10 mouse cellular contexts compared by ENCODE assay signal in the genomic region with DNA sequence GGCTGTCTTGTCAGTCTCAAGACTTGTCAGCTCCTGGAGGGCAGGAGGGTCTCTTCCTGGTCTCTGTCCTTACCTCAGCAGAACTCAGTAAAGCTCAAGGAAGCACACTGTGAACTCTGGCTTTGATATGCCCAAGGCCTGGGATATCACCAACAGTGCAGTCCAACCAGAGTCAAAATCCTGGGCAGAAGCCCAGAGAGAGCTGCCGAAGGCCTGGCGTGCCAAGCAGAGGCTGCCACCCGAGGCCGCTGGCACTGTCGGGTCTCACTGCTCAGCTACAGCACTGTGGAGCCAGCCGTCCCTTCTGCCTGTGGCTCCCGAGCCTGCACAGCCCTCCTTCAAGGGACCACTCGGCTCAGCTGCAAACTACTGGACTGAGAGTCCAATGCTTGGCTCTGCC. TPM values are rescaled to one million over a fixed set of nuclear protein-coding genes. Genes with fewer than 3 reads are reported as not detected.
DNase-seq lines count a peak whose midpoint lies in the region; ATAC-seq and TF ChIP-seq lines count a peak whose summit lies in the region.
"Had no signal": no experiment of that assay in that cellular context is flagged by ENCODE, and none has a peak within 500 bp of the region (broad histone marks: within the 10 kb centered on the region; RNA-seq: fewer than 3 reads in every experiment).

No protein-coding gene starts in this region.

- H3K9me3 ChIP-seq in heart, embryonic 13.5 days = no peaks in the 10 kb centered on the region
- H3K9me3 ChIP-seq in midbrain, embryonic 14.5 days (ENCODE audit: control insufficient read depth, low read length) = no peaks in the 10 kb centered on the region
- H3K9me3 ChIP-seq: embryonic facial prominence, embryonic 13.5 days had no signal

- DNase-seq in layer of hippocampus, adult 2 months (ENCODE audit: low spot score in 2 of 2) = no peak
- DNase-seq in layer of hippocampus, adult 9-10 months (ENCODE audit: low spot score) = no peak
- peak; percentile 88 for DNase-seq in adrenal gland, postnatal 14 days
- DNase-seq in cerebellum, adult 9-10 months = peak; percentile 65
- DNase-seq in c-Kit-positive CD71-positive TER-119-positive erythroid progenitor cells, embryonic 14.5 days (ENCODE audit: low spot score) = no peak
- DNase-seq in thymus, postnatal 25 days = no peak
- DNase-seq in midbrain, embryonic 14.5 days = no peak

- ATAC-seq in heart, embryonic 13.5 days (ENCODE audit: extremely low read depth, insufficient number of reproducible peaks, low FRiP score, low TSS enrichment) = no peak
- ATAC-seq in midbrain, embryonic 14.5 days (ENCODE audit: low FRiP score, low TSS enrichment) = no peak

- H3K9ac ChIP-seq in heart, embryonic 13.5 days = peak overlapping the region; percentile 33; the same call in 1 of the 2 replicates
- H3K9ac ChIP-seq in midbrain, embryonic 14.5 days (replicated peaks; ENCODE audit: low read length) = no peak overlapping the region
- H3K9ac ChIP-seq: embryonic facial prominence, embryonic 13.5 days had no signal

- H3K4me3 ChIP-seq in layer of hippocampus, adult 2 months = no peak overlapping the region
- no peak overlapping the region for H3K4me3 ChIP-seq in heart, embryonic 13.5 days
- no peak overlapping the region for H3K4me3 ChIP-seq in midbrain, embryonic 14.5 days (replicated peaks; ENCODE audit: low read depth, low read length)
- H3K4me3 ChIP-seq: embryonic facial prominence, embryonic 13.5 days had no signal

- no peak for TF ChIP-seq CTCF in layer of hippocampus, adult 2 months (conservative IDR thresholded peaks at IDR 0.05)

- H3K27me3 ChIP-seq in heart, embryonic 13.5 days (replicated peaks) = no peaks in the 10 kb centered on the region
- H3K27me3 ChIP-seq in midbrain, embryonic 14.5 days (ENCODE audit: control insufficient read depth, insufficient read depth, low read length) = no peaks in the 10 kb centered on the region
- H3K27me3 ChIP-seq: embryonic facial prominence, embryonic 13.5 days had no signal

- peak overlapping the region; percentile 78 for H3K27ac ChIP-seq in layer of hippocampus, adult 2 months
- H3K27ac ChIP-seq in heart, embryonic 13.5 days (replicated peaks) = peak overlapping the region; percentile 67
- no peak overlapping the region for H3K27ac ChIP-seq in midbrain, embryonic 14.5 days (replicated peaks; ENCODE audit: low read depth, low read length)
- H3K27ac ChIP-seq: embryonic facial prominence, embryonic 13.5 days had no signal

- H3K36me3 ChIP-seq in heart, embryonic 13.5 days = peaks cover 18% of the 10 kb centered on the region
- no peaks in the 10 kb centered on the region for H3K36me3 ChIP-seq in midbrain, embryonic 14.5 days (ENCODE audit: control insufficient read depth, insufficient read depth, low read length)

- H3K4me2 ChIP-seq in heart, embryonic 13.5 days = no peak overlapping the region
- no peak overlapping the region for H3K4me2 ChIP-seq in midbrain, embryonic 14.5 days (ENCODE audit: low read length)
- H3K4me2 ChIP-seq: embryonic facial prominence, embryonic 13.5 days; midbrain, embryonic 11.5 days had no signal

- WGBS in heart, embryonic 13.5 days = 85% methylated on average over 8 of the region's 8 CpGs
- 87% methylated on average over 8 of the region's 8 CpGs for WGBS in midbrain, embryonic 14.5 days

- peaks cover 94% of the 10 kb centered on the region for H3K4me1 ChIP-seq in heart, embryonic 13.5 days
- H3K4me1 ChIP-seq in midbrain, embryonic 14.5 days (ENCODE audit: control insufficient read depth, insufficient read depth, low read length) = peaks cover 9% of the 10 kb centered on the region

RNA-seq across cellular contexts. Expression of gene Pitpnm2, which starts 38.3 kb away (rescaled TPM):
- 100 to 1,000 TPM; 379 to 394 TPM for total RNA-seq in layer of hippocampus, adult 2 months (2021)
- 48.8 and 51.8 TPM in 2 replicates for total RNA-seq in adrenal gland, postnatal 14 days (2021)
- 5.1 and 6.6 TPM in 2 replicates for polyA plus RNA-seq in heart, embryonic 13.5 days (2015; fragmentation: Nextera tagmentation; extraction: Ambion mirVana)
- polyA plus RNA-seq in midbrain, embryonic 14.5 days (2014; fragmentation: Nextera tagmentation; extraction: Ambion mirVana) = 10.7 and 11.6 TPM in 2 replicates

Comparison
In these comparisons a context has a peak if more than half of its experiments do, and no peak if none do; other contexts are left out.
1. DNase-seq: peak in adrenal gland, postnatal 14 days (single experiment) and cerebellum, adult 9-10 months (single experiment); none in layer of hippocampus, adult 2 months (0 of 2), layer of hippocampus, adult 9-10 months (single experiment), c-Kit-positive CD71-positive TER-119-positive erythroid progenitor cells, embryonic 14.5 days (single experiment), thymus, postnatal 25 days (single experiment) and midbrain, embryonic 14.5 days (single experiment).